In genomic region chr13:69739091-69739758, GRCm38 (mm10) we compare ENCODE assay signal across 8 mouse cellular contexts. TPM values are rescaled to one million over a fixed set of nuclear protein-coding genes. Genes with fewer than 3 reads are reported as not detected.
DNase-seq lines count a peak whose midpoint lies in the region; ATAC-seq and TF ChIP-seq lines count a peak whose summit lies in the region.

No protein-coding gene starts in this region.

- H3K4me3 ChIP-seq in midbrain, embryonic 10.5 days, result peak overlapping the region; percentile 81
- peak overlapping the region; percentile 55 for H3K4me3 ChIP-seq in stomach, postnatal 0 days (ENCODE audit: low read depth, low read length)

- TF ChIP-seq CTCF in stomach, postnatal 0 days (IDR thresholded peaks at IDR 0.05; ENCODE audit: low read depth), result no peak

- peak overlapping the region; percentile 80 for H3K27ac ChIP-seq in midbrain, embryonic 10.5 days (replicated peaks)
- no peak overlapping the region for H3K27ac ChIP-seq in stomach, postnatal 0 days (replicated peaks)

- 0% methylated on average over 77 of the region's 78 CpGs for WGBS in midbrain, embryonic 10.5 days
- under 1% methylated on average over 73 of the region's 78 CpGs for WGBS in stomach, postnatal 0 days

- H3K9ac ChIP-seq in stomach, postnatal 0 days (ENCODE audit: low read length), result peak overlapping the region; percentile 41

- no peak for TF ChIP-seq EP300 in stomach, postnatal 0 days (optimal IDR thresholded peaks at IDR 0.05)

- H3K9me3 ChIP-seq in midbrain, embryonic 10.5 days (replicated peaks), result 0 out of 2 replicates have a peak, but pooled peaks cover 5% of the 10 kb centered on the region
- H3K9me3 ChIP-seq in stomach, postnatal 0 days (ENCODE audit: control insufficient read depth, low read length), result no peaks in the 10 kb centered on the region

- H3K4me1 ChIP-seq in midbrain, embryonic 10.5 days, result peaks cover 24% of the 10 kb centered on the region
- 0 out of 2 replicates have a peak, but pooled peaks cover 2% of the 10 kb centered on the region for H3K4me1 ChIP-seq in stomach, postnatal 0 days (replicated peaks; ENCODE audit: control insufficient read depth, insufficient read depth)

- peak; percentile 48 for ATAC-seq in stomach, postnatal 0 days (ENCODE audit: low FRiP score, low TSS enrichment)

- H3K36me3 ChIP-seq in midbrain, embryonic 10.5 days, result no peaks in the 10 kb centered on the region
- no peaks in the 10 kb centered on the region for H3K36me3 ChIP-seq in stomach, postnatal 0 days (ENCODE audit: control insufficient read depth, insufficient read depth, low read length)

- DNase-seq in embryo, embryonic 10 days (ENCODE audit: low spot score), result peak; percentile 65
- no peak for DNase-seq in embryo, embryonic 9.5 days (ENCODE audit: extremely low spot score)
- DNase-seq in CD4-positive helper T cell, adult 2 months (ENCODE audit: low read depth, low spot score), result peak; percentile 8
- peak; percentile 67 to 75 for DNase-seq in cerebellum, postnatal 14 days
- peak; percentile 20 to 41 for DNase-seq in gastrocnemius, postnatal 4 days (ENCODE audit: low spot score in 2 of 2)
- DNase-seq in layer of hippocampus, postnatal 10 days (ENCODE audit: low spot score in 2 of 2), result peak; percentile 57 to 68
- no peak for DNase-seq in midbrain, embryonic 10.5 days (ENCODE audit: low spot score)
- peak; percentile 26 for DNase-seq in stomach, postnatal 0 days (ENCODE audit: low spot score)

- peaks cover 73% of the 10 kb centered on the region for H3K27me3 ChIP-seq in midbrain, embryonic 10.5 days (ENCODE audit: low read depth, poor library complexity, severe bottlenecking)
- H3K27me3 ChIP-seq in stomach, postnatal 0 days (ENCODE audit: control insufficient read depth, insufficient read depth, low read length), result peaks cover 6% of the 10 kb centered on the region; the same call in 1 of the 2 replicates

- peak overlapping the region; percentile 99 for H3K4me2 ChIP-seq in stomach, postnatal 0 days (replicated peaks; ENCODE audit: low read depth)

RNA-seq across cellular contexts. Expression of gene Ube2ql1, which starts 0.5 kb away (rescaled TPM):
- under 1 TPM; 0.29 to 0.31 TPM for total RNA-seq in gastrocnemius, postnatal 4 days (2021)
- total RNA-seq in layer of hippocampus, postnatal 10 days (2021), result 100 to 1,000 TPM; 201 to 208 TPM
- 0.96 and 2.0 TPM in 2 replicates for polyA plus RNA-seq in midbrain, embryonic 10.5 days (2016; fragmentation: Nextera tagmentation; extraction: Ambion mirVana)
- 0.10 and 0.11 TPM in 2 replicates for polyA plus RNA-seq in stomach, postnatal 0 days (2015; fragmentation: Nextera tagmentation; extraction: Ambion mirVana)

Comparison
In these comparisons a context has a peak if more than half of its experiments do, and no peak if none do; other contexts are left out.
1. DNase-seq: peak in embryo, embryonic 10 days (single experiment), CD4-positive helper T cell, adult 2 months (single experiment), cerebellum, postnatal 14 days (2 of 2), gastrocnemius, postnatal 4 days (2 of 2), layer of hippocampus, postnatal 10 days (2 of 2) and stomach, postnatal 0 days (single experiment); none in embryo, embryonic 9.5 days (single experiment) and midbrain, embryonic 10.5 days (single experiment).
2. RNA of gene Ube2ql1, which starts 0.5 kb away (total RNA-seq): 201 to 208 TPM in layer of hippocampus, postnatal 10 days; 0.29 to 0.31 TPM in gastrocnemius, postnatal 4 days; every median in the first group is over 100 times any median in the second.